Mouse (Mus musculus): Measurements from ENCODE around the gene Lsm12. TPM values are rescaled to one million over a fixed set of nuclear protein-coding genes. Genes with fewer than 3 reads are reported as not detected.

Gene Lsm12
- total and polyA plus RNA-seq, 3 experiments = 66.9 to 185 (median 78.9) TPM

DNA sequence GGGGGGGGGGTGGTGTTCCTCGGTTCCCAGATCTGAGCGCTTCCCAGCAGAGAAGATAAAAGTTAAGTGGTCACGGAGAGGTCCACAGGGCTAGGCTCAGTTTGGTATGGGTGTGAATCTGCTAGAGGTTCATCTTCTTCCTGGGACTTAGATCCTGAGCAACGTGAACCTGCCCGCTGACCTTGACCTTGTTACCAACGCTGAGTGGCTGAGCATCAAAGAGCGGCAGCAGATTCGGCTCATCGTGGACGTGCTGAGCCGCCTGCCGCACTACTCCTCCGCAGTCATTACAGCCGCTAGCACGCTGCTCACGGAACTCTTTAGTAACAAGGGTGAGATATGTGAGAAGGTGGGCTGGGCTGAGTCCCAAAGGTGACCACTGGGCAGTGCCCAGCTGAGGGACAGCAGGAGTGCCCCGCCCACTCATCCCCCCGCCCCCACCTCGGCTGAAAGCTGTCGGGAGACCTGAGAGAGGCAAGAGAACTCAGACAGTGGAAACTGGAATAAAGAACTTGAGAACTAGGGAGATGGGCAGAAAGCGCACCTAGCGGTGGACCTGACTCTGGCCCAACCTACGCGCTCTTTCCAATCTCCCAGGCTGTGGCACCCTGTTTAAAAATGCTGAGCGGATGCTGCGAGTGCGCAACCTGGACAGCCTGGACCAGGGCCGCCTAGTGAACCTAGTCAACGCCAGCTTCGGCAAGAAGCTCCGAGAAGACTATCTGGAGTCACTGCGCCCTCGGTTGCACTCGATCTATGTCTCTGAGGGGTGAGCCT, 37.7 kb downstream of the Lsm12 start:
- H3K9ac ChIP-seq (ENCODE audit: insufficient read depth, low read depth) = no peak overlapping the region
- H3K4me1 ChIP-seq (ENCODE audit: control insufficient read depth in 1 of 2, insufficient read depth in 2 of 2) = no peaks in the 10 kb centered on the region
- no peak for DNase-seq (ENCODE audit: extremely low read depth)
- TF ChIP-seq MYC (IDR thresholded peaks at IDR 0.05; ENCODE audit: low read depth, low read length) = no peak
- no peak for TF ChIP-seq MEF2A (IDR thresholded peaks at IDR 0.05; ENCODE audit: borderline replicate concordance, low read depth, low read length)
- no peak for TF ChIP-seq SIN3A (IDR thresholded peaks at IDR 0.05; ENCODE audit: low read length)
- H3K27me3 ChIP-seq (replicated peaks) = peaks cover 51% of the 10 kb centered on the region
- peaks cover 6% of the 10 kb centered on the region for H3K9me3 ChIP-seq (replicated peaks; ENCODE audit: low read length)
- H3K4me3 ChIP-seq (replicated peaks in 1 of 3; ENCODE audit: low read depth in 2 of 3, low read length in 2 of 3, poor library complexity in 1 of 3) = no peak overlapping the region
- dilution Hi-C loops (cut with MboI; ENCODE audit: extremely low pct_ligation_motif_present, extremely low pct_unique_long_range_greater_than_20kb, low sequenced_read_pairs) (no loop called here), in situ Hi-C loops (cut with MboI; ENCODE audit: low pct_ligation_motif_present, low pct_unique_long_range_greater_than_20kb, low sequenced_read_pairs) (no loop called here)
- H3K4me2 ChIP-seq (ENCODE audit: insufficient read depth, low read depth, poor library complexity, severe bottlenecking) = no peak overlapping the region
- H3K27ac ChIP-seq (ENCODE audit: insufficient read depth, low read depth) = no peak overlapping the region
- no peaks in the 10 kb centered on the region for H3K79me2 ChIP-seq (replicated peaks; ENCODE audit: control insufficient read depth, extremely low read depth, insufficient read depth, poor library complexity, severe bottlenecking)
- peaks cover under 1 to 1% of the 10 kb centered on the region in 2 experiments for H3K36me3 ChIP-seq (replicated peaks in 1 of 2; ENCODE audit: control insufficient read depth in 1 of 2, insufficient read depth in 1 of 2, low read length in 1 of 2)

GRCm38 (mm10) chr11:102146531-102146930, 38.6 kb downstream of the Lsm12 start:
- in situ Hi-C loops (cut with MboI; ENCODE audit: low pct_ligation_motif_present, low pct_unique_long_range_greater_than_20kb, low sequenced_read_pairs) (no loop called here), dilution Hi-C loops (cut with MboI; ENCODE audit: extremely low pct_ligation_motif_present, extremely low pct_unique_long_range_greater_than_20kb, low sequenced_read_pairs) (no loop called here)
- H3K9me3 ChIP-seq (replicated peaks; ENCODE audit: low read length) = peaks cover 6% of the 10 kb centered on the region
- H3K36me3 ChIP-seq (replicated peaks in 1 of 2; ENCODE audit: control insufficient read depth in 1 of 2, insufficient read depth in 1 of 2, low read length in 1 of 2) = no peaks in the 10 kb centered on the region
- DNase-seq (ENCODE audit: extremely low read depth) = no peak
- H3K79me2 ChIP-seq (replicated peaks; ENCODE audit: control insufficient read depth, extremely low read depth, insufficient read depth, poor library complexity, severe bottlenecking) = no peaks in the 10 kb centered on the region
- TF ChIP-seq JUND (conservative IDR thresholded peaks at IDR 0.05; ENCODE audit: low read depth, low read length) = no peak
- TF ChIP-seq UBTF (IDR thresholded peaks at IDR 0.05; ENCODE audit: low read depth, low read length) = no peak
- H3K27ac ChIP-seq (ENCODE audit: insufficient read depth, low read depth) = no peak overlapping the region
- H3K27me3 ChIP-seq (replicated peaks) = peaks cover 54% of the 10 kb centered on the region
- no peak overlapping the region for H3K4me2 ChIP-seq (ENCODE audit: insufficient read depth, low read depth, poor library complexity, severe bottlenecking)
- no peaks in the 10 kb centered on the region for H3K4me1 ChIP-seq (ENCODE audit: control insufficient read depth in 1 of 2, insufficient read depth in 2 of 2)
- H3K4me3 ChIP-seq (replicated peaks in 1 of 3; ENCODE audit: low read depth in 2 of 3, low read length in 2 of 3, poor library complexity in 1 of 3) = no peak overlapping the region
- H3K9ac ChIP-seq (ENCODE audit: insufficient read depth, low read depth) = no peak overlapping the region

DNA sequence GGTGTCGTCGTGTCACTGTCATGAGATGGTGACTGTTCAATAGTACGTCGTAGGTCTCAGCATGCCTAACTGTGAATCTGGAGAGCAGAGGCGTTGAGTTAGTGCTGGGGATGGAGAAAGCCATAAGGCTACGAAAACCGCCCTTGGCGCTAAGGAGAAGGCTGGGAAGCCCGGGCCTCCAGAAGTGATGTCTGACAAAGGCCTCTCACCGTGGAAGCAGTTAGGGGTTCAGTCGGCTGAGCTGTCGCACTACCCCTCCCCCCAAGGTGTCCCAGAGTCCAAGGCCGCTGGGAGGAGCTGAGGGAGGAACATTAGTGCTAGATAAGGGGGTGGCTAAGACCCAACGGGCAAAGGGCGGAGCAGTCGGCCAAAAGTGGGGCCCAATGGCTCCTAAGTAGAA, 39.1 kb downstream of the Lsm12 start:
- TF ChIP-seq SIN3A (IDR thresholded peaks at IDR 0.05; ENCODE audit: low read length) = no peak
- TF ChIP-seq JUN (IDR thresholded peaks at IDR 0.05; ENCODE audit: insufficient read depth, low read depth, low read length) = no peak
- no peak for TF ChIP-seq NELFE (IDR thresholded peaks at IDR 0.05; ENCODE audit: low read depth, low read length)
- TF ChIP-seq MAX (IDR thresholded peaks at IDR 0.05; ENCODE audit: low read length) = no peak
- no peak for TF ChIP-seq IRF4 (IDR thresholded peaks at IDR 0.05; ENCODE audit: low read depth, low read length)
- TF ChIP-seq ZMIZ1 (IDR thresholded peaks at IDR 0.05; ENCODE audit: low read depth, low read length) = no peak
- TF ChIP-seq BHLHE40 (IDR thresholded peaks at IDR 0.05; ENCODE audit: low read depth, low read length) = no peak
- Histone ChIP-seq H3K36me3 (replicated peaks in 1 of 2; ENCODE audit: control insufficient read depth in 1 of 2, insufficient read depth in 1 of 2, low read length in 1 of 2) (no peaks in the 10 kb centered on the region), H3K27ac (ENCODE audit: insufficient read depth, low read depth) (no peak overlapping the region), H3K4me3 (replicated peaks in 1 of 3; ENCODE audit: low read depth in 2 of 3, low read length in 2 of 3, poor library complexity in 1 of 3) (no peak overlapping the region), H3K4me2 (ENCODE audit: insufficient read depth, low read depth, poor library complexity, severe bottlenecking) (no peak overlapping the region), H3K9me3 (replicated peaks; ENCODE audit: low read length) (peaks cover 6% of the 10 kb centered on the region), H3K79me2 (replicated peaks; ENCODE audit: control insufficient read depth, extremely low read depth, insufficient read depth, poor library complexity, severe bottlenecking) (no peaks in the 10 kb centered on the region), H3K4me1 (ENCODE audit: control insufficient read depth in 1 of 2, insufficient read depth in 2 of 2) (no peaks in the 10 kb centered on the region), H3K27me3 (replicated peaks) (peaks cover 54% of the 10 kb centered on the region), H3K9ac (ENCODE audit: insufficient read depth, low read depth) (no peak overlapping the region)
- in situ Hi-C loops (cut with MboI; ENCODE audit: low pct_ligation_motif_present, low pct_unique_long_range_greater_than_20kb, low sequenced_read_pairs) (no loop called here), dilution Hi-C loops (cut with MboI; ENCODE audit: extremely low pct_ligation_motif_present, extremely low pct_unique_long_range_greater_than_20kb, low sequenced_read_pairs) (no loop called here)
- DNase-seq (ENCODE audit: extremely low read depth) = no peak
